Mouse (Mus musculus): ENCODE measurements around the gene Dpf2. TPM values are rescaled to one million over a fixed set of nuclear protein-coding genes. Genes with fewer than 3 reads are reported as not detected.

The Dpf2 gene
- total RNA-seq, 2 experiments from 2014 or later, result 76.8 to 80.7 TPM

GRCm38 (mm10) chr19:5848826-5849672 is 63.8 kb downstream of the Dpf2 start:
- intact Hi-C loops (cut with DNase I), result no loop called here
- no peak for DNase-seq (ENCODE audit: extremely low spot score in 1 of 2, low spot score in 2 of 2)

GRCm38 (mm10) chr19:5848032-5848825 is 64.6 kb downstream of the Dpf2 start:
- peak in 1 of 2 experiments; percentile 72 for DNase-seq (ENCODE audit: extremely low spot score in 1 of 2, low spot score in 2 of 2)
- intact Hi-C loops (cut with DNase I), result no loop called here

- intact Hi-C loops (cut with DNase I), result no loop called here
- no peak for DNase-seq (ENCODE audit: extremely low spot score in 1 of 2, low spot score in 2 of 2)
These were observed 65.5 kb downstream of the Dpf2 start for GRCm38 (mm10) chr19:5847306-5847796.

- intact Hi-C loops (cut with DNase I), result no loop called here
- DNase-seq (ENCODE audit: extremely low spot score in 1 of 2, low spot score in 2 of 2), result peak; percentile 91 to 92
These were observed 66.1 kb downstream of the Dpf2 start for GRCm38 (mm10) chr19:5846557-5847305.

Other genes starting within 250 kb of the Dpf2 start
- gene Sipa1, start 249.3 kb downstream of the Dpf2 start, total RNA-seq (2021), result 10 to 100 TPM; 24.6 to 26.5 TPM
- gene Map3k11, start 224.3 kb downstream of the Dpf2 start, total RNA-seq (2021), result 10 to 100 TPM; 11.9 to 14.3 TPM
- gene Pcnx3, start 224.1 kb downstream of the Dpf2 start, total RNA-seq (2021), result 10 to 100 TPM; 69.0 to 82.7 TPM
- not detected for gene Kcnk7, start 208.6 kb downstream of the Dpf2 start, total RNA-seq (2021)
- gene Ehbp1l1, start 186.7 kb downstream of the Dpf2 start, total RNA-seq (2021), result 10 to 100 TPM; 50.4 to 52.0 TPM
- 10 to 100 TPM; 46.6 to 47.6 TPM for gene Fam89b, start 183.4 kb downstream of the Dpf2 start, total RNA-seq (2021)
- 10 to 100 TPM; 19.9 to 21.4 TPM for gene Ltbp3, start 172.1 kb downstream of the Dpf2 start, total RNA-seq (2021)
- 10 to 100 TPM; 79.4 to 82.8 TPM for gene Scyl1, start 141.6 kb downstream of the Dpf2 start, total RNA-seq (2021)
- 10 to 100 TPM; 10.7 to 12.4 TPM for gene Frmd8, start 37.7 kb downstream of the Dpf2 start, total RNA-seq (2021)
- 1 to 10 TPM; 3.4 to 3.8 TPM for gene Slc25a45, start 35.2 kb downstream of the Dpf2 start, total RNA-seq (2021)
- 1 to 10 TPM; 6.5 to 8.1 TPM for gene Tigd3, start 18.9 kb downstream of the Dpf2 start, total RNA-seq (2021)
- gene Cdc42ep2, start 11.8 kb upstream of the Dpf2 start, total RNA-seq (2021), result 1 to 10 TPM; 8.3 to 9.8 TPM
- 10 to 100 TPM in 1 of 2 experiments, 1 to 10 TPM in 1; 8.0 to 10.7 TPM for gene Pola2, start 51.2 kb upstream of the Dpf2 start, total RNA-seq (2021)
- not detected for gene Slc22a20, start 73.1 kb upstream of the Dpf2 start, total RNA-seq (2021)
- gene Capn1, start 102.9 kb upstream of the Dpf2 start, total RNA-seq (2021), result 10 to 100 TPM; 18.2 to 19.3 TPM
- 10 to 100 TPM; 39.3 to 40.2 TPM for gene Syvn1, start 133.6 kb upstream of the Dpf2 start, total RNA-seq (2021)
- 10 to 100 TPM; 43.3 to 45.3 TPM for gene Mrpl49, start 144.8 kb upstream of the Dpf2 start, total RNA-seq (2021)
- 100 to 1,000 TPM; 698 to 713 TPM for gene Fau, start 144.8 kb upstream of the Dpf2 start, total RNA-seq (2021)
- 10 to 100 TPM; 37.0 to 41.3 TPM for gene Znhit2, start 148.2 kb upstream of the Dpf2 start, total RNA-seq (2021)
- 10 to 100 TPM; 61.5 to 63.8 TPM for gene Tm7sf2, start 155.4 kb upstream of the Dpf2 start, total RNA-seq (2021)
- gene Vps51, start 164.2 kb upstream of the Dpf2 start, total RNA-seq (2021), result 10 to 100 TPM; 90.8 to 94.8 TPM
- gene Tmem262, start 167.0 kb upstream of the Dpf2 start, total RNA-seq (2021), result not detected
- gene Gm28374, start 169.2 kb upstream of the Dpf2 start, total RNA-seq (2021), result not detected
- 10 to 100 TPM; 36.3 to 37.9 TPM for gene Zfpl1, start 171.9 kb upstream of the Dpf2 start, total RNA-seq (2021)
- gene Cdca5, start 172.0 kb upstream of the Dpf2 start, total RNA-seq (2021), result under 1 TPM; 0.90 to 0.95 TPM
- gene AC131692.1, start 181.4 kb upstream of the Dpf2 start, total RNA-seq (2021), result not detected
- gene Naaladl1, start 192.8 kb upstream of the Dpf2 start, total RNA-seq (2021), result under 1 TPM; 0.13 to 0.18 TPM
- 10 to 100 TPM; 23.0 to 24.7 TPM for gene Sac3d1, start 205.6 kb upstream of the Dpf2 start, total RNA-seq (2021)
- 10 to 100 TPM; 39.1 to 41.3 TPM for gene Snx15, start 215.3 kb upstream of the Dpf2 start, total RNA-seq (2021)
- gene Batf2, start 228.0 kb upstream of the Dpf2 start, total RNA-seq (2021), result under 1 TPM in 1 of 2 experiments, not detected in 1; 0.43 TPM
- 10 to 100 TPM; 58.2 to 59.9 TPM for gene Arl2, start 228.5 kb upstream of the Dpf2 start, total RNA-seq (2021)

Measured in left cerebral cortex, postnatal 10 days (tissue).